Mouse (Mus musculus): ENCODE measurements around the gene Cbln1. TPM values are rescaled to one million over a fixed set of nuclear protein-coding genes. Genes with fewer than 3 reads are reported as not detected.

The Cbln1 gene
- not detected for polyA plus RNA-seq (2017; shearing (Covaris generic))

GRCm38 (mm10) chr8:87472271-87473236, at the start of gene Cbln1:
Gene Cbln1 (minus strand): TSS chr8:87472609.

Other genes with a start within 250 kb of the Cbln1 start
- gene 4933402J07Rik, start 91.2 kb upstream of the Cbln1 start, polyA plus RNA-seq (2017; shearing (Covaris generic)), result not detected

All from naive thymus-derived CD4-positive, alpha-beta T cell, adult 5 months (primary cell).